Mouse (Mus musculus): ENCODE data around the gene Nfam1. TPM values are rescaled to one million over a fixed set of nuclear protein-coding genes. Genes with fewer than 3 reads are reported as not detected.

The Nfam1 gene
- polyA plus RNA-seq, 1 experiment = 254 TPM

- no peak for TF ChIP-seq POLR2A (IDR thresholded peaks at IDR 0.05; ENCODE audit: borderline replicate concordance, low read depth, low read length)
- TF ChIP-seq CTCF (IDR thresholded peaks at IDR 0.05; ENCODE audit: low read depth, low read length) = no peak
- H3K4me3 ChIP-seq (ENCODE audit: insufficient read depth, low read length) = no peak overlapping the region
- no peak overlapping the region for H3K27ac ChIP-seq (ENCODE audit: insufficient read depth, low read depth, low read length)
- no peaks in the 10 kb centered on the region for H3K4me1 ChIP-seq (ENCODE audit: control insufficient read depth, insufficient read depth, low read length)
Observed at GRCm38 (mm10) chr15:82963556-82964156, 69.5 kb downstream of the Nfam1 start.

GRCm38 (mm10) chr15:82963090-82963489 lies 70.0 kb downstream of the Nfam1 start:
- H3K27ac ChIP-seq (ENCODE audit: insufficient read depth, low read depth, low read length) = no peak overlapping the region
- H3K4me1 ChIP-seq (ENCODE audit: control insufficient read depth, insufficient read depth, low read length) = no peaks in the 10 kb centered on the region
- TF ChIP-seq POLR2A (IDR thresholded peaks at IDR 0.05; ENCODE audit: borderline replicate concordance, low read depth, low read length) (no peak), CTCF (IDR thresholded peaks at IDR 0.05; ENCODE audit: low read depth, low read length) (no peak)
- H3K4me3 ChIP-seq (ENCODE audit: insufficient read depth, low read length) = 0 out of 2 replicates have a peak overlapping the region, but pooled peaks have one; percentile 5

DNA sequence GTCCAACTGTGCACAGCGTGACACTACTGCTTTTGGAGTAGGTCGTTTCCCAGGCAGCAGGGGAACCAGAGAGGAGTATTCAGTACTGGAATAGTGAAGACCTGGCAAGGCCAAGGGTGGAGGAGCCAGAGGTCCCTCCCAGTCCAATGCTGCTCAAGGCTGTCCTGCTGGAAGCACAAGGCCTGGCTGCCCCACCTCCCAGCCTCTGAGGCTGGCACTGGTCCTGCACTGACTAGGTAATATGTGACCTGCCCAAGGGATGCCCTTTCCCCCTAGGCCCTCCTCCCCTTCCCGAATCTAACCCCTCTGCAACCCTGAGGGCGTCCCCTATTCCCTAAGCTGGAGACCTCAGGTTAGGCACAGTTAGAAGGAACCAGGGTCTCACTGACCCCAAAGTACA lies 70.6 kb downstream of the Nfam1 start:
- Histone ChIP-seq H3K4me3 (ENCODE audit: insufficient read depth, low read length) (no peak overlapping the region), H3K4me1 (ENCODE audit: control insufficient read depth, insufficient read depth, low read length) (no peaks in the 10 kb centered on the region), H3K27ac (ENCODE audit: insufficient read depth, low read depth, low read length) (no peak overlapping the region)
- no peak for TF ChIP-seq CTCF (IDR thresholded peaks at IDR 0.05; ENCODE audit: low read depth, low read length)
- TF ChIP-seq POLR2A (IDR thresholded peaks at IDR 0.05; ENCODE audit: borderline replicate concordance, low read depth, low read length) = no peak

GRCm38 (mm10) chr15:82960786-82961561 lies 72.1 kb downstream of the Nfam1 start:
- no peak overlapping the region for H3K4me3 ChIP-seq (ENCODE audit: insufficient read depth, low read length)
- no peaks in the 10 kb centered on the region for H3K4me1 ChIP-seq (ENCODE audit: control insufficient read depth, insufficient read depth, low read length)
- TF ChIP-seq POLR2A (IDR thresholded peaks at IDR 0.05; ENCODE audit: borderline replicate concordance, low read depth, low read length) (no peak), CTCF (IDR thresholded peaks at IDR 0.05; ENCODE audit: low read depth, low read length) (no peak)
- no peak overlapping the region for H3K27ac ChIP-seq (ENCODE audit: insufficient read depth, low read depth, low read length)

DNA sequence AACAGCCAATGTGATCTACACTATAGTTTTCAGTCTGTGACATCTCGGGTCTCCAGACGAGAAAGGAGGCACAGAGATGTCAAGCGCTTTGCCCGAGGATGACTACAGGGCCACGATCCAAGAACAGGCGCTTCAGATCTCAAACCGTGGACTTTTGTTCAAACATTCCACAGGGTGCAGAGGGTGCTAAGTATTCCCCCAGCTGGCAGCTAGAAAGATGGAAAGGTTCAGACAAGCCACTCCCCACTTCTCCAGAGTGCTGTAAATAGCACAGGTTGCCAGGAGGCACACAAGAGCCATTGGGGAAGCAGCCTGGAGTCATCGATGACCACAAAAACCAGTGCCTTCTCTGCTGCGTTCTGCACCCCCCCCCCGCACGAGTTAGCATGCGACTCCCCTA lies 74.0 kb downstream of the Nfam1 start:
- Histone ChIP-seq H3K4me1 (ENCODE audit: control insufficient read depth, insufficient read depth, low read length) (no peaks in the 10 kb centered on the region), H3K27ac (ENCODE audit: insufficient read depth, low read depth, low read length) (no peak overlapping the region), H3K4me3 (ENCODE audit: insufficient read depth, low read length) (no peak overlapping the region)
- TF ChIP-seq POLR2A (IDR thresholded peaks at IDR 0.05; ENCODE audit: borderline replicate concordance, low read depth, low read length) (no peak), CTCF (IDR thresholded peaks at IDR 0.05; ENCODE audit: low read depth, low read length) (no peak)

GRCm38 (mm10) chr15:82958253-82958701 lies 74.8 kb downstream of the Nfam1 start:
- no peak overlapping the region for H3K27ac ChIP-seq (ENCODE audit: insufficient read depth, low read depth, low read length)
- TF ChIP-seq CTCF (IDR thresholded peaks at IDR 0.05; ENCODE audit: low read depth, low read length) = no peak
- no peak for TF ChIP-seq POLR2A (IDR thresholded peaks at IDR 0.05; ENCODE audit: borderline replicate concordance, low read depth, low read length)
- 0 out of 2 replicates have a peak overlapping the region, but pooled peaks have one; percentile 0 for H3K4me3 ChIP-seq (ENCODE audit: insufficient read depth, low read length)
- H3K4me1 ChIP-seq (ENCODE audit: control insufficient read depth, insufficient read depth, low read length) = no peaks in the 10 kb centered on the region

- H3K4me1 ChIP-seq (ENCODE audit: control insufficient read depth, insufficient read depth, low read length) = no peaks in the 10 kb centered on the region
- H3K27ac ChIP-seq (ENCODE audit: insufficient read depth, low read depth, low read length) = no peak overlapping the region
- H3K4me3 ChIP-seq (ENCODE audit: insufficient read depth, low read length) = no peak overlapping the region
- TF ChIP-seq POLR2A (IDR thresholded peaks at IDR 0.05; ENCODE audit: borderline replicate concordance, low read depth, low read length) = no peak
- no peak for TF ChIP-seq CTCF (IDR thresholded peaks at IDR 0.05; ENCODE audit: low read depth, low read length)
Observed at GRCm38 (mm10) chr15:82956721-82957120, 76.4 kb downstream of the Nfam1 start.

- TF ChIP-seq POLR2A (IDR thresholded peaks at IDR 0.05; ENCODE audit: borderline replicate concordance, low read depth, low read length) (no peak), CTCF (IDR thresholded peaks at IDR 0.05; ENCODE audit: low read depth, low read length) (no peak)
- no peak overlapping the region for H3K27ac ChIP-seq (ENCODE audit: insufficient read depth, low read depth, low read length)
- H3K4me3 ChIP-seq (ENCODE audit: insufficient read depth, low read length) = no peak overlapping the region
- H3K4me1 ChIP-seq (ENCODE audit: control insufficient read depth, insufficient read depth, low read length) = no peaks in the 10 kb centered on the region
Observed at GRCm38 (mm10) chr15:82956310-82956709, 76.8 kb downstream of the Nfam1 start.

GRCm38 (mm10) chr15:82955286-82955685 lies 77.8 kb downstream of the Nfam1 start:
- H3K27ac ChIP-seq (ENCODE audit: insufficient read depth, low read depth, low read length) = no peak overlapping the region
- H3K4me1 ChIP-seq (ENCODE audit: control insufficient read depth, insufficient read depth, low read length) = no peaks in the 10 kb centered on the region
- no peak for TF ChIP-seq CTCF (IDR thresholded peaks at IDR 0.05; ENCODE audit: low read depth, low read length)
- no peak for TF ChIP-seq POLR2A (IDR thresholded peaks at IDR 0.05; ENCODE audit: borderline replicate concordance, low read depth, low read length)
- no peak overlapping the region for H3K4me3 ChIP-seq (ENCODE audit: insufficient read depth, low read length)

DNA sequence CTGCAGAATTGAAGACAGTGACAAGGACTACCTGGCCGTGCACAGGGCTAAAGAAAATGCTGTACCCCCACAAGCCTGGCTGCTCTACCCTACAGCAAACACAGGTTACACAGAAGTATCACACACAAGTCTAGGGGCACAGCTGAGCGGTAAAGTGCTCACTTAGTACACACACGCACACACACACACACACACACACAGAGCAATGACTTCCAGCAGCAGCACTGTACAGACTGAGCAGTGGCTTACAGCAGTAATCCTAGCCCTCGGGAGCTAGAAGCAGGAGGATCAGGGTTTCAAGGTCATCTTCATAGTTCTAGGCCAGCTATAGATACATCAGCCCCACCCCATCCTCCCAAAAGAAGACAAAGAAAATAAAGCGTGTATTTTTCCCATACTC lies 79.1 kb downstream of the Nfam1 start:
- Histone ChIP-seq H3K4me3 (ENCODE audit: insufficient read depth, low read length) (no peak overlapping the region), H3K4me1 (ENCODE audit: control insufficient read depth, insufficient read depth, low read length) (no peaks in the 10 kb centered on the region), H3K27ac (ENCODE audit: insufficient read depth, low read depth, low read length) (no peak overlapping the region)
- TF ChIP-seq POLR2A (IDR thresholded peaks at IDR 0.05; ENCODE audit: borderline replicate concordance, low read depth, low read length) (no peak), CTCF (IDR thresholded peaks at IDR 0.05; ENCODE audit: low read depth, low read length) (no peak)

Data from bone marrow macrophage, adult 2 months (primary cell).